Mouse (Mus musculus): ENCODE results near the gene Gucd1. TPM values are rescaled to one million over a fixed set of nuclear protein-coding genes. Genes with fewer than 3 reads are reported as not detected.
"Not testable (repeated sequence)": the region's sequence is repeated elsewhere in the genome, so short reads cannot be mapped to it uniquely, and the experiment has no call there.

Gene Gucd1
- polyA plus RNA-seq, 1 experiment from 2014 or later: 32.8 TPM

DNA sequence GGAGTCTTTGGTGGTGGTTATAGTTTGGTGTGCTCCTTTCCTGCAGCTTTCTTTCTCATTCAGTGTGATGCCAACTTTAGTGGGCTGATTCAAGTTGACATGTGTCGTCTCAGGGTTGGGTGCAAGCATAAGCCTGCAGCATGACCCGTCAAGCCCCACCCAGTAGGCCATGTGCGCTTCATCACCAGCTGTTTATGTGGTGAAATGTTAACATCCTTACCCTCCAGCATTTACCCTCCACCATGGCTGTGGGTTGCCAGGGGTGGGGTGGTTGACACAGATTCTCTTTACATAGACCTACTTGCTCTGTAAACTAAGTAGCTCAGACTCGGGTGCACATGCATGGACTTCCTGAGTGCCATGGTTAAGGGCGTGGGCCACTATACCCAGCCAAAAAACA is 18.4 kb upstream of the Gucd1 start:
- Histone ChIP-seq H3K4me1 (ENCODE audit: control insufficient read depth in 2 of 2, insufficient read depth in 2 of 2, low read length in 2 of 2) (peaks cover 5 to 19% of the 10 kb centered on the region in 2 experiments), H3K4me2 (ENCODE audit: low read length) (no peak overlapping the region), H3K4me3 (ENCODE audit: control insufficient read depth in 1 of 2, insufficient read depth in 1 of 2, low read depth in 1 of 2, low read length in 2 of 2) (no peak overlapping the region), H3K27me3 (ENCODE audit: control insufficient read depth, insufficient read depth, low read length) (no peaks in the 10 kb centered on the region), H3K27ac (replicated peaks in 1 of 2; ENCODE audit: control insufficient read depth in 1 of 2, insufficient read depth in 1 of 2, low read depth in 2 of 2, low read length in 2 of 2) (no peak overlapping the region), H3K9me3 (ENCODE audit: control insufficient read depth, low read length) (0 out of 2 replicates have a peak, but pooled peaks cover 5% of the 10 kb centered on the region), H3K36me3 (ENCODE audit: control insufficient read depth, insufficient read depth, low read length) (peaks cover 43% of the 10 kb centered on the region), H3K9ac (ENCODE audit: low read length) (no peak overlapping the region)
- ATAC-seq (ENCODE audit: insufficient number of reproducible peaks, insufficient read depth, low FRiP score, low read depth): no peak
- 89% methylated on average over 5 of the region's 5 CpGs for WGBS

DNA sequence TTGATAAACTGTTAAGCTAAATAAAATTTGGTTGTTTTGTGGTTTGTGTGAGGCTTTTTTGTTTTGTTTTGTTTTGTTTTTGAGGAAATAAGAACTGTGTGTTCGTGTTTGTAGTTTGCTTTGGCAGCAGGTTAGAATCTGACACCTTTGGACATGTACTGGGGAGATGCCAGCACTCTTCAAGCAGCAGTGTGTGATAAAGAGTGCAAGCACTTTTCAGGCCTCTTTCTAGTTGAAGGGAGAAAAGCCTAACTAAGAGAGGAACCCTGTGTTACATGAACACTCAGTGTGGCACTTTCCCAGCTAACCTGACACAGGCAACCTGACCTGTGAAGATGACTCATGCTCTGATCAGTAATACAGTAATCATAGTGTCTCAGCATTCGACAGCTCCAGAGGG is 17.7 kb upstream of the Gucd1 start:
- Histone ChIP-seq H3K27ac (replicated peaks in 1 of 2; ENCODE audit: control insufficient read depth in 1 of 2, insufficient read depth in 1 of 2, low read depth in 2 of 2, low read length in 2 of 2) (peak overlapping the region; percentile 25 to 53; a peak in 3 of 4 replicates), H3K4me2 (ENCODE audit: low read length) (no peak overlapping the region), H3K4me3 (ENCODE audit: control insufficient read depth in 1 of 2, insufficient read depth in 1 of 2, low read depth in 1 of 2, low read length in 2 of 2) (no peak overlapping the region), H3K36me3 (ENCODE audit: control insufficient read depth, insufficient read depth, low read length) (peaks cover 44% of the 10 kb centered on the region), H3K9ac (ENCODE audit: low read length) (no peak overlapping the region), H3K4me1 (ENCODE audit: control insufficient read depth in 2 of 2, insufficient read depth in 2 of 2, low read length in 2 of 2) (peaks cover 5 to 19% of the 10 kb centered on the region in 2 experiments), H3K9me3 (ENCODE audit: control insufficient read depth, low read length) (0 out of 2 replicates have a peak, but pooled peaks cover 5% of the 10 kb centered on the region), H3K27me3 (ENCODE audit: control insufficient read depth, insufficient read depth, low read length) (no peaks in the 10 kb centered on the region)
- ATAC-seq (ENCODE audit: insufficient number of reproducible peaks, insufficient read depth, low FRiP score, low read depth): no peak
- WGBS: 59% methylated on average over 2 of the region's 2 CpGs

DNA sequence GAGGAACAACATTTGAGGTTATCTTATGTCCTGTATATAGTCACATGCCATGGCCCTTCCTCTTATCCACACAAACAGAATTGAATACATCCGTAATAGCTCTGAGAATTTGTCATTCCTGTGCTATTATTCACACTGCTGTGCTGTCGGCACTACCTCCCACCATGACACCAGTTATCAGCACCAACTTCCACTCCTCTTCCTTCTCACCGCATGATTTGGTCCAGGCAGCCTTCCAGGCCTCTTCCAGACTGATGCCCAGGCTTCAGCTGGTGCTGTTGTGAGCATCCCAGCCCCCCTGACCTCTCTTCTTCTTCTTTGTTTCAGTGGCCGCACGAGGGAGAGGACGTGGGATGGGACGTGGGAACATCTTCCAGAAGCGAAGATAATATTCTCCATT is 17.2 kb upstream of the Gucd1 start:
- Histone ChIP-seq H3K9ac (ENCODE audit: low read length) (no peak overlapping the region), H3K27ac (replicated peaks in 1 of 2; ENCODE audit: control insufficient read depth in 1 of 2, insufficient read depth in 1 of 2, low read depth in 2 of 2, low read length in 2 of 2) (peak overlapping the region in 1 of 2 experiments; percentile 4; a peak in 1 of 4 replicates)
- peak; percentile 48; the same call in 1 of the 2 replicates for ATAC-seq (ENCODE audit: insufficient number of reproducible peaks, insufficient read depth, low FRiP score, low read depth)

DNA sequence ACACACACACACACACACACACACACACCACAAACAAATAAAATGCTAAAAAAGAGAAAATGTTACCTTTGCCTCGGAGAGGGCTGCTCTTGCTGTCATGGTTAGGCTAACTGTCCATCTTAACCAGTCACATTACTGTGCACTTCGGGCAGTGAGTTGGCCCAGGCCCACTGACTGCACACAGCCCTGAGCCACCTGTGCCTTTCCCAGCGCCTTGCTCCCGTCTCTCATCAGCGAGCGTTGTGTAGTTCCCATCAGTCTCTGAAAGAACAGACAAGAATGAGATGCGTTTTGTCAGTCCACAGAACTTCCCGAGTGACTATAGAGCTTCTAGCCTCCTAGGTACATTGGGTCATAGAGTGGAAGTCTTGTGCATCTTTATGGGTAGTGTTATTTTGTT is 16.4 kb upstream of the Gucd1 start:
- ATAC-seq (ENCODE audit: insufficient number of reproducible peaks, insufficient read depth, low FRiP score, low read depth): no peak
- H3K4me2 ChIP-seq (ENCODE audit: low read length): no peak overlapping the region
- peaks cover 52% of the 10 kb centered on the region for H3K36me3 ChIP-seq (ENCODE audit: control insufficient read depth, insufficient read depth, low read length)
- H3K4me3 ChIP-seq (ENCODE audit: control insufficient read depth in 1 of 2, insufficient read depth in 1 of 2, low read depth in 1 of 2, low read length in 2 of 2): no peak overlapping the region
- 90% methylated on average over 8 of the region's 8 CpGs for WGBS
- H3K27ac ChIP-seq (replicated peaks in 1 of 2; ENCODE audit: control insufficient read depth in 1 of 2, insufficient read depth in 1 of 2, low read depth in 2 of 2, low read length in 2 of 2): peak overlapping the region in 1 of 2 experiments; percentile 4; a peak in 1 of 4 replicates
- H3K4me1 ChIP-seq (ENCODE audit: control insufficient read depth in 2 of 2, insufficient read depth in 2 of 2, low read length in 2 of 2): peaks cover 5 to 19% of the 10 kb centered on the region in 2 experiments
- no peaks in the 10 kb centered on the region for H3K27me3 ChIP-seq (ENCODE audit: control insufficient read depth, insufficient read depth, low read length)
- no peak overlapping the region for H3K9ac ChIP-seq (ENCODE audit: low read length)
- H3K9me3 ChIP-seq (ENCODE audit: control insufficient read depth, low read length): 0 out of 2 replicates have a peak, but pooled peaks cover 5% of the 10 kb centered on the region

More for the DNA sequence above, 17.2 kb upstream of the Gucd1 start:
- Histone ChIP-seq H3K4me1 (ENCODE audit: control insufficient read depth in 2 of 2, insufficient read depth in 2 of 2, low read length in 2 of 2) (peaks cover 5 to 19% of the 10 kb centered on the region in 2 experiments), H3K4me3 (ENCODE audit: control insufficient read depth in 1 of 2, insufficient read depth in 1 of 2, low read depth in 1 of 2, low read length in 2 of 2) (no peak overlapping the region), H3K36me3 (ENCODE audit: control insufficient read depth, insufficient read depth, low read length) (peaks cover 46% of the 10 kb centered on the region), H3K27me3 (ENCODE audit: control insufficient read depth, insufficient read depth, low read length) (no peaks in the 10 kb centered on the region), H3K9me3 (ENCODE audit: control insufficient read depth, low read length) (0 out of 2 replicates have a peak, but pooled peaks cover 5% of the 10 kb centered on the region), H3K4me2 (ENCODE audit: low read length) (no peak overlapping the region)
- 44% methylated on average over 8 of the region's 8 CpGs for WGBS

DNA sequence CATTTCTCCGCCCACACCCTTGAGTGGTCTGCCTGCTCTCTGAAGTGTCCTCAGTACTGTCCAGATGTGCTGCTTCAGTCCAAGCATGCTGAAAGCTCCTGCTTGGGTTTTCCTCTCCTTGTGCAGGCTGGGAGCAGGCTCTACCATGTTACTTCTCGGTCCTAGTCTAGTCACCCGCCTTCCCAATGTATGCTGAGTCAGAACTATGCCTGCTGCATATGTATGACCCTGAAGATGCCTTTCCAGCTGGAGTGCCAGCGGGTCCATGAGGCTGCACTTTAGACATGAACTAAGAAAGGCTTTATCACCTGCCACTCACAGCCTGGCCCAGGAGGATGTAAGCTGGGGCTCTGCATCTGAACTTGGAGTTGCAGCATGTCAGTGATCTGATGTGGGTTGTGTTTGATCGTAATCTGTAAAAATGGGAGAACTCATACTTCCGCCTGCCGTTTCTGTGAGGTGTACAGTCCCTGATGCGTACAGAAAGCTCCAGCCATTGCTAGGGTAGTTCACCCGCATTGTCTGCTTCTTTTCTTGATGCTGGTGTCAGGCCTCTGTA is 13.8 kb upstream of the Gucd1 start:
- Histone ChIP-seq H3K9me3 (ENCODE audit: control insufficient read depth, low read length) (no peaks in the 10 kb centered on the region), H3K27ac (replicated peaks in 1 of 2; ENCODE audit: control insufficient read depth in 1 of 2, insufficient read depth in 1 of 2, low read depth in 2 of 2, low read length in 2 of 2) (no peak overlapping the region), H3K36me3 (ENCODE audit: control insufficient read depth, insufficient read depth, low read length) (peaks cover 68% of the 10 kb centered on the region), H3K4me1 (ENCODE audit: control insufficient read depth in 2 of 2, insufficient read depth in 2 of 2, low read length in 2 of 2) (peaks cover 5 to 19% of the 10 kb centered on the region in 2 experiments), H3K9ac (ENCODE audit: low read length) (no peak overlapping the region), H3K27me3 (ENCODE audit: control insufficient read depth, insufficient read depth, low read length) (no peaks in the 10 kb centered on the region), H3K4me3 (ENCODE audit: control insufficient read depth in 1 of 2, insufficient read depth in 1 of 2, low read depth in 1 of 2, low read length in 2 of 2) (no peak overlapping the region), H3K4me2 (ENCODE audit: low read length) (no peak overlapping the region)
- 90% methylated on average over 9 of the region's 9 CpGs for WGBS
- no peak for ATAC-seq (ENCODE audit: insufficient number of reproducible peaks, insufficient read depth, low FRiP score, low read depth)

DNA sequence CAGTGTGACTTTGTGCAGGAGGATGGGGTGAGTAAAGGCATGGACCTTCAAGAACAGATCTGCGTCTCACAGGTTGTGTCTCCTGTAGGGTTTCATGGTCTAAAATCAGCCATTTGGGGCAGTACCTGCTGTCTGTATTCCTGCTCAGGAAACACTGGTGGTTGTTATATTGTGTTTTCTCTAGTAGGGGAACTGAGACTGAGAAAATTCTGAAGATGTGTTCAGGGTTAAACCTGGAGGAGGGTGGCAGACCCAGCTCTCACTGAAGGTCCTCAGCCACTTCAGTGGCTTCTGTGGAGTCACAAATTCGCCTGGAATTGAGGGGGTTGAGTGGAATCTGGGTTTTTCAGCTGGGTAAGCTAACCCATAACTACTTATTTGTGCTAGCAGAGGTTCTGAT is 12.6 kb upstream of the Gucd1 start:
- ATAC-seq (ENCODE audit: insufficient number of reproducible peaks, insufficient read depth, low FRiP score, low read depth): no peak
- Histone ChIP-seq H3K27ac (replicated peaks in 1 of 2; ENCODE audit: control insufficient read depth in 1 of 2, insufficient read depth in 1 of 2, low read depth in 2 of 2, low read length in 2 of 2) (no peak overlapping the region), H3K4me1 (ENCODE audit: control insufficient read depth in 2 of 2, insufficient read depth in 2 of 2, low read length in 2 of 2) (peaks cover 5 to 11% of the 10 kb centered on the region in 2 experiments), H3K9ac (ENCODE audit: low read length) (no peak overlapping the region), H3K36me3 (ENCODE audit: control insufficient read depth, insufficient read depth, low read length) (peaks cover 67% of the 10 kb centered on the region), H3K4me2 (ENCODE audit: low read length) (no peak overlapping the region), H3K9me3 (ENCODE audit: control insufficient read depth, low read length) (no peaks in the 10 kb centered on the region), H3K4me3 (ENCODE audit: control insufficient read depth in 1 of 2, insufficient read depth in 1 of 2, low read depth in 1 of 2, low read length in 2 of 2) (no peak overlapping the region), H3K27me3 (ENCODE audit: control insufficient read depth, insufficient read depth, low read length) (no peaks in the 10 kb centered on the region)
- 87% methylated on average over 2 of the region's 2 CpGs for WGBS

GRCm38 (mm10) chr10:75525450-75525849 is 7.7 kb upstream of the Gucd1 start:
- H3K9ac ChIP-seq (ENCODE audit: low read length); ATAC-seq (ENCODE audit: insufficient number of reproducible peaks, insufficient read depth, low FRiP score, low read depth); H3K4me1 ChIP-seq (ENCODE audit: control insufficient read depth in 2 of 2, insufficient read depth in 2 of 2, low read length in 2 of 2); H3K4me2 ChIP-seq (ENCODE audit: low read length); H3K27me3 ChIP-seq (ENCODE audit: control insufficient read depth, insufficient read depth, low read length); H3K4me3 ChIP-seq (ENCODE audit: control insufficient read depth in 1 of 2, insufficient read depth in 1 of 2, low read depth in 1 of 2, low read length in 2 of 2); H3K27ac ChIP-seq (replicated peaks in 1 of 2; ENCODE audit: control insufficient read depth in 1 of 2, insufficient read depth in 1 of 2, low read depth in 2 of 2, low read length in 2 of 2); H3K9me3 ChIP-seq (ENCODE audit: control insufficient read depth, low read length): not testable (repeated sequence)
- WGBS: 98% methylated on average over 9 of the region's 9 CpGs
- H3K36me3 ChIP-seq (ENCODE audit: control insufficient read depth, insufficient read depth, low read length): peaks cover 75% of the 10 kb centered on the region

- peaks cover 64% of the 10 kb centered on the region for H3K36me3 ChIP-seq (ENCODE audit: control insufficient read depth, insufficient read depth, low read length)
- no peak for ATAC-seq (ENCODE audit: insufficient number of reproducible peaks, insufficient read depth, low FRiP score, low read depth)
- 97% methylated on average over 4 of the region's 4 CpGs for WGBS
Observed at GRCm38 (mm10) chr10:75521643-75522042, 3.9 kb upstream of the Gucd1 start.

More at GRCm38 (mm10) chr10:75521643-75522042, 3.9 kb upstream of the Gucd1 start:
- no peak overlapping the region for H3K27ac ChIP-seq (replicated peaks in 1 of 2; ENCODE audit: control insufficient read depth in 1 of 2, insufficient read depth in 1 of 2, low read depth in 2 of 2, low read length in 2 of 2)
- no peak overlapping the region for H3K4me2 ChIP-seq (ENCODE audit: low read length)
- H3K4me3 ChIP-seq (ENCODE audit: control insufficient read depth in 1 of 2, insufficient read depth in 1 of 2, low read depth in 1 of 2, low read length in 2 of 2): no peak overlapping the region
- H3K27me3 ChIP-seq (ENCODE audit: control insufficient read depth, insufficient read depth, low read length): no peaks in the 10 kb centered on the region
- no peak overlapping the region for H3K9ac ChIP-seq (ENCODE audit: low read length)
- no peaks in the 10 kb centered on the region for H3K9me3 ChIP-seq (ENCODE audit: control insufficient read depth, low read length)
- H3K4me1 ChIP-seq (ENCODE audit: control insufficient read depth in 2 of 2, insufficient read depth in 2 of 2, low read length in 2 of 2): peaks cover 2 to 17% of the 10 kb centered on the region in 2 experiments; a peak in 3 of 4 replicates

All from heart, embryonic 14.5 days (tissue).